Mouse (Mus musculus) kidney, postnatal 0 days (tissue): ENCODE measurements around the gene Fras1. TPM values are rescaled to one million over a fixed set of nuclear protein-coding genes. Genes with fewer than 3 reads are reported as not detected.

Source experiments
- ATAC-seq: fragments of 200-750 bp; cut with Nextera tagmentation; replicated peaks from 2 replicates; pipeline ENCODE4 v1.8.0; 2017; ENCODE audit warnings: low read depth, moderate number of reproducible peaks, moderate TSS enrichment, moderate library complexity; ENCODE audit not compliant: low FRiP score
- DNase-seq: peaks from one replicate; pipeline ENCODE4 v3.0.0-alpha.2; 2016; ENCODE audit warnings: low spot score
- H3K27ac ChIP-seq: fragments of 300-500 bp; sonication (generic); 2 replicates; pipeline ENCODE4 v1.5.1; 2014; ENCODE audit warnings: mild to moderate bottlenecking
- H3K27me3 ChIP-seq: fragments of 300-500 bp; sonication (generic); 2 replicates; pipeline ENCODE4 v1.6.1; 2014; ENCODE audit warnings: low read length, mixed read lengths; ENCODE audit not compliant: insufficient read depth
- H3K36me3 ChIP-seq: fragments of 300-500 bp; sonication (generic); 2 replicates; pipeline ENCODE4 v1.6.1; 2014; ENCODE audit warnings: low read length, mixed read lengths; ENCODE audit not compliant: insufficient read depth
- H3K4me1 ChIP-seq: fragments of 300-500 bp; sonication (generic); replicated peaks from 2 replicates; pipeline ENCODE4 v1.6.1; 2014; ENCODE audit warnings: antibody characterized with exemption, low read length, mixed read lengths; ENCODE audit not compliant: insufficient read depth
- H3K4me2 ChIP-seq: fragments of 300-500 bp; sonication (generic); 2 replicates; pipeline ENCODE4 v1.6.1; 2014; ENCODE audit warnings: mild to moderate bottlenecking, low read length, moderate library complexity, mixed read lengths
- H3K4me3 ChIP-seq: fragments of 300-500 bp; sonication (generic); replicated peaks from 2 replicates; pipeline ENCODE4 v1.5.1; 2014; ENCODE audit warnings: low read depth, low read length
- H3K9ac ChIP-seq: fragments of 300-500 bp; sonication (generic); 2 replicates; pipeline ENCODE4 v1.6.1; 2014; ENCODE audit warnings: low read depth, low read length
- H3K9me3 ChIP-seq: fragments of 300-500 bp; sonication (generic); replicated peaks from 2 replicates; pipeline ENCODE4 v1.6.1; 2016; ENCODE audit warnings: low read length, inconsistent platforms, mixed read lengths
- CTCF ChIP-seq: IDR thresholded peaks from 2 replicates; pipeline ENCODE4 v1.5.1; 2016; ENCODE audit warnings: antibody characterized with exemption, low read depth, mild to moderate bottlenecking, moderate library complexity
- WGBS: fragments of 180-500 bp; shearing (Covaris S2); extraction: QIAGEN DNeasy Blood & Tissue Kit; methylation state at CpG from one replicate; pipeline ENCODE4 v1.1.7; 2014; 5-methylcytosine and 5-hydroxymethylcytosine counted together
- polyA plus RNA-seq: library from polyadenylated mRNA; unstranded; fragments of >200 nt; fragmentation: Nextera tagmentation; extraction: Ambion mirVana; gene quantifications from 2 replicates; pipeline ENCODE4 v1.2.1, GENCODE M21; 2015

The Fras1 gene
- polyA plus RNA-seq, 1 experiment from 2014 or later, result 15.8 TPM

DNA sequence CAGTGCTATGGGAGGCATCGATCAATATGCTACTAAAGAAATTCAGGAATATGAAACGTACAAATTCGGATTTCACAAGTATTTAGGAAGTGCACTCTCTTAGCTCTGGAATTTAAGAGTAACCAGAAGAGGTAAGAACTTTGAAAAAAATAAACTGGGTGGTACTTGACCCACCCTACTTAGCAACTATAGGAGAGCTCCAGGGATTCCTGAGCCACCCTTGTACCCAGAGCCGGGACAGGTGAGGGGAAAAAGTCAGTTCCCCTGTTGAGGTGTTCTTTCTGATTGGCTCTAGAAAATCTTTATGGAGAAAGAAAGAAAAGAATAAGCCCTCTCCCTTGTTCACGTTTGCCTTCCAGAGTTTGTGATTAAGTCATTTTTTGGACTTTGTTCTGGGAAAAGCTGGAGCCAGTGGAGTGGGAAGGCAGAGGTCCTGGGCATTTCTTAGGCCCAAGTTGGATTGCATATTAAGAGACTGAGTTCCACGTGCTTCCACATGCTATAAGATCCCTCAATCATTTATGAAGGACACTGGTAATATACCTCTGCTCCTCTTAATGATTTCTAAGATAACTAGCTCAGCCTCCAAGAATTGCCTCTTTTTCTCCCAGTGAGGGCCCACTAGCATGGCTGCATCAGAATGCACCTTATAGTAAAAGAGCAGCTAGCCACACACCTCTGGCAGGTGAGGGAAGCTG, 265.6 kb downstream of the Fras1 start:
- peak overlapping the region; percentile 50; the same call in 1 of the 2 replicates for H3K27ac ChIP-seq
- H3K4me1 ChIP-seq, result no peaks in the 10 kb centered on the region
- no peak overlapping the region for H3K4me2 ChIP-seq
- H3K36me3 ChIP-seq, result peaks cover 3% of the 10 kb centered on the region; the same call in 1 of the 2 replicates
- H3K9ac ChIP-seq, result no peak overlapping the region
- WGBS, result 83% methylated on average over 6 of the region's 6 CpGs
- peak; percentile 89 for ATAC-seq
- DNase-seq, result peak; percentile 13
- H3K4me3 ChIP-seq, result no peak overlapping the region
- no peaks in the 10 kb centered on the region for H3K9me3 ChIP-seq
- TF ChIP-seq CTCF, result no peak
- no peaks in the 10 kb centered on the region for H3K27me3 ChIP-seq

GRCm38 (mm10) chr5:96641297-96641696, 267.5 kb downstream of the Fras1 start:
- Histone ChIP-seq H3K27ac (no peak overlapping the region), H3K27me3 (no peaks in the 10 kb centered on the region), H3K4me1 (no peaks in the 10 kb centered on the region), H3K9me3 (no peaks in the 10 kb centered on the region), H3K4me2 (no peak overlapping the region), H3K36me3 (peaks cover 10% of the 10 kb centered on the region; the same call in 1 of the 2 replicates), H3K4me3 (no peak overlapping the region), H3K9ac (no peak overlapping the region)
- no peak for TF ChIP-seq CTCF
- 90% methylated on average over 2 of the region's 2 CpGs for WGBS
- DNase-seq, result no peak
- ATAC-seq, result no peak

DNA sequence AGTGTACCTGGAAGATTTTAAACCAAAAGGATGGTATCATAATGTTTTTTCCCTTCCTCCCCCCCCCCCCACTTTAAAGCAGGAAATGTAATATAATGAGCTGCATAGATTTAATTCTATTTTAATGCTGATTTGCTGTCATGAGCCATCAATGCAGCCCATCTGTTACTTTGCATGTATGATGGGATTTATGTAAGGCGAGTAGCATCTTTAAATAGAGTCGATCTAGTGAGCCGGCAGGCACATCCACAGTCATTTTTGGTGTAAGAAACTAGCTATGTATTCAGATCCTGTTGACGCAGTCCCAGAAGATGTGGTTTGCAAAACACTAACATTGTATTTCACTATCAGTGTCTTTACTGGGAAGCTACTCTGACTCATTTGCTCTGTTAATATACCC, 301.9 kb downstream of the Fras1 start:
- ATAC-seq (no peak), DNase-seq (no peak)
- Histone ChIP-seq H3K9me3 (no peaks in the 10 kb centered on the region), H3K4me1 (no peaks in the 10 kb centered on the region), H3K4me3 (no peak overlapping the region), H3K36me3 (no peaks in the 10 kb centered on the region), H3K27ac (no peak overlapping the region), H3K27me3 (no peaks in the 10 kb centered on the region), H3K4me2 (no peak overlapping the region), H3K9ac (no peak overlapping the region)
- TF ChIP-seq CTCF, result no peak
- WGBS, result 97% methylated on average over 4 of the region's 4 CpGs

DNA sequence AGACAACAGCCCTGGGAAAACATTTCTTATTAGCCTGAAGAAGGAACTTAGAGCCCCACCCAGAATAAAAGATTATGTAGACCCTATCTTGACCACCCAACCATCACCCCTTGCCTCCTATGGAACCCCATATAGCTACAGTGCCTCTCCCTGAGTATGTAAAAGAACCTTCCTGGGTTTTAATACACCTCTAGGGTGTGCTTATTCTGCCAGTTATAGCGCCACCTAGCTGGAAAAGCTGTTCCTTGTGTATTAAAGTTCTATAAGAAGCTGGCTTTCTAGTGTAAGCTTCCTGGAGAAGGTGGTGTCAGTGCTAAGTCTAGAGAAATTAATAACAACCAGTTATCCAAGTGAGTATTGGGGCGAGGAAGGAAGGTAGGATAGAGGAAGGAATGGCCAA, 303.7 kb downstream of the Fras1 start:
- Histone ChIP-seq H3K27ac (no peak overlapping the region), H3K9ac (no peak overlapping the region), H3K4me2 (no peak overlapping the region), H3K4me3 (no peak overlapping the region), H3K27me3 (no peaks in the 10 kb centered on the region), H3K4me1 (no peaks in the 10 kb centered on the region), H3K36me3 (peaks cover 5% of the 10 kb centered on the region; the same call in 1 of the 2 replicates), H3K9me3 (no peaks in the 10 kb centered on the region)
- peak; percentile 84 for DNase-seq
- ATAC-seq, result peak; percentile 73
- TF ChIP-seq CTCF, result peak; percentile 88
- WGBS, result 44% methylated on average over 2 of the region's 2 CpGs

- no peak for TF ChIP-seq CTCF
- Histone ChIP-seq H3K4me3 (no peak overlapping the region), H3K9ac (no peak overlapping the region), H3K36me3 (peaks cover 16% of the 10 kb centered on the region; the same call in 1 of the 2 replicates), H3K4me2 (no peak overlapping the region), H3K27ac (no peak overlapping the region), H3K27me3 (no peaks in the 10 kb centered on the region), H3K9me3 (no peaks in the 10 kb centered on the region), H3K4me1 (no peaks in the 10 kb centered on the region)
- DNase-seq (no peak), ATAC-seq (no peak)
- WGBS, result 45% methylated on average over 3 of the region's 3 CpGs
Observed at GRCm38 (mm10) chr5:96681085-96681484, 307.3 kb downstream of the Fras1 start.

DNA sequence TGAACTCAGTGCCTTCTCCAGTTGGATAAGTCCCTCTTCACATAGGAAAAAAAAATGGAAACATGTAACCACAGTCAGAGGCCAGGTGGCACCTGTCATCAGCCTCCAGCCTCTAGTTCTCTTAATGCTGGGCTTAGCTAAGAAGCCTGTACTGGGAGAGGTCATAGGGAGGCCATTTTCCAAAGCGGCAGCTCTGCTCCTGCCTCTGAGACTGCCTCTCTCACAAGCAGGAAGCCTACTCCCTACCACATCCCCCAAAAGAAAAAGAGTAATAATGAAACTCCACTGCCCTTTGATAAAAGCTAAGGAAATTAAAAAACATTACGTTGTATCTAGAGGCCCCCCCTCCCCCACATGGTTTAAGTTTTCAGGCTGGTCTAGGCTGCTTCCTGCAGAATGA, 309.0 kb downstream of the Fras1 start:
- 41% methylated on average over 2 of the region's 2 CpGs for WGBS
- TF ChIP-seq CTCF, result no peak
- no peaks in the 10 kb centered on the region for H3K9me3 ChIP-seq
- no peak overlapping the region for H3K9ac ChIP-seq
- no peaks in the 10 kb centered on the region for H3K4me1 ChIP-seq
- ATAC-seq (no peak), DNase-seq (no peak)
- peaks cover 16% of the 10 kb centered on the region; the same call in 1 of the 2 replicates for H3K36me3 ChIP-seq
- no peak overlapping the region for H3K4me2 ChIP-seq
- H3K27me3 ChIP-seq, result no peaks in the 10 kb centered on the region
- H3K4me3 ChIP-seq, result no peak overlapping the region
- no peak overlapping the region for H3K27ac ChIP-seq
